Mouse (Mus musculus) liver, embryonic 14.5 days (tissue): ENCODE results near the gene Gm16253.

ENCODE experiments used
- CTCF ChIP-seq: IDR thresholded peaks from 2 replicates; pipeline ENCODE4 v1.5.1; 2016; ENCODE audit warnings: antibody characterized with exemption, low read depth, control low read depth
- EP300 ChIP-seq: IDR thresholded peaks from 2 replicates; pipeline ENCODE4 v1.6.1; 2016; ENCODE audit warnings: antibody characterized with exemption, low read depth

- no peak for TF ChIP-seq CTCF
- no peak for TF ChIP-seq EP300
Measured at GRCm38 (mm10) chr3:96603311-96603710, 26.5 kb downstream of the Gm16253 start.
